Mouse (Mus musculus): Measurements from ENCODE around the gene Tsfm. TPM values are rescaled to one million over a fixed set of nuclear protein-coding genes. Genes with fewer than 3 reads are reported as not detected.
A peak's percentile ranks its signal among the peaks of the same experiment; 100 is the strongest.

Gene Tsfm
- polyA plus RNA-seq, 1 experiment = not detected

- peak overlapping the region; percentile 58; the same call in 1 of the 2 replicates for H3K27ac ChIP-seq (ENCODE audit: insufficient read depth, low read depth, low read length)
- H3K4me1 ChIP-seq (ENCODE audit: control insufficient read depth, insufficient read depth, low read length) = peaks cover 33% of the 10 kb centered on the region
- H3K4me3 ChIP-seq (ENCODE audit: insufficient read depth, low read depth, low read length) = no peak overlapping the region
- TF ChIP-seq CTCF (IDR thresholded peaks at IDR 0.05; ENCODE audit: insufficient read depth, low read depth, low read length) (no peak), POLR2A (IDR thresholded peaks at IDR 0.05; ENCODE audit: insufficient read depth, low read depth, low read length) (no peak)
- WGBS = 89% methylated on average over 8 of the region's 8 CpGs
These were observed 66.8 kb downstream of the Tsfm start for GRCm38 (mm10) chr10:126963821-126964220.

GRCm38 (mm10) chr10:126962966-126963330 is 67.7 kb downstream of the Tsfm start:
- Histone ChIP-seq H3K4me3 (ENCODE audit: insufficient read depth, low read depth, low read length) (no peak overlapping the region), H3K4me1 (ENCODE audit: control insufficient read depth, insufficient read depth, low read length) (peaks cover 37% of the 10 kb centered on the region), H3K27ac (ENCODE audit: insufficient read depth, low read depth, low read length) (peak overlapping the region; percentile 58; the same call in 1 of the 2 replicates)
- 35% methylated on average over 6 of the region's 6 CpGs for whole genome bisulfite sequencing
- TF ChIP-seq POLR2A (IDR thresholded peaks at IDR 0.05; ENCODE audit: insufficient read depth, low read depth, low read length) (no peak), CTCF (IDR thresholded peaks at IDR 0.05; ENCODE audit: insufficient read depth, low read depth, low read length) (no peak)

- WGBS = 21% methylated on average over 15 of the region's 15 CpGs
- no peak for TF ChIP-seq POLR2A (IDR thresholded peaks at IDR 0.05; ENCODE audit: insufficient read depth, low read depth, low read length)
- TF ChIP-seq CTCF (IDR thresholded peaks at IDR 0.05; ENCODE audit: insufficient read depth, low read depth, low read length) = no peak
- peak overlapping the region; percentile 41 for H3K27ac ChIP-seq (ENCODE audit: insufficient read depth, low read depth, low read length)
- H3K4me1 ChIP-seq (ENCODE audit: control insufficient read depth, insufficient read depth, low read length) = peaks cover 42% of the 10 kb centered on the region
- no peak overlapping the region for H3K4me3 ChIP-seq (ENCODE audit: insufficient read depth, low read depth, low read length)
These were observed 68.2 kb downstream of the Tsfm start for GRCm38 (mm10) chr10:126962271-126962965.

GRCm38 (mm10) chr10:126961757-126962156 is 68.9 kb downstream of the Tsfm start:
- no peak overlapping the region for H3K27ac ChIP-seq (ENCODE audit: insufficient read depth, low read depth, low read length)
- 40% methylated on average over 10 of the region's 10 CpGs for WGBS
- TF ChIP-seq CTCF (IDR thresholded peaks at IDR 0.05; ENCODE audit: insufficient read depth, low read depth, low read length) = no peak
- no peak for TF ChIP-seq POLR2A (IDR thresholded peaks at IDR 0.05; ENCODE audit: insufficient read depth, low read depth, low read length)
- no peak overlapping the region for H3K4me3 ChIP-seq (ENCODE audit: insufficient read depth, low read depth, low read length)
- H3K4me1 ChIP-seq (ENCODE audit: control insufficient read depth, insufficient read depth, low read length) = peaks cover 47% of the 10 kb centered on the region

Other genes with a start within 250 kb of the Tsfm start
- gene Atp23, start 129.5 kb downstream of the Tsfm start, polyA plus RNA-seq (2012; ENCODE audit: insufficient read depth, insufficient read length, low replicate concordance, missing spikeins) = not detected in 2 replicates
- gene Ctdsp2, start 52.1 kb downstream of the Tsfm start, polyA plus RNA-seq (2012; ENCODE audit: insufficient read depth, insufficient read length, low replicate concordance, missing spikeins) = not detected in 2 replicates
- not detected in 2 replicates for gene Avil, start 30.1 kb downstream of the Tsfm start, polyA plus RNA-seq (2012; ENCODE audit: insufficient read depth, insufficient read length, low replicate concordance, missing spikeins)
- gene Mettl1, start 10.6 kb upstream of the Tsfm start, polyA plus RNA-seq (2012; ENCODE audit: insufficient read depth, insufficient read length, low replicate concordance, missing spikeins) = not detected in 2 replicates
- not detected in 2 replicates for gene Eef1akmt3, start 10.7 kb upstream of the Tsfm start, polyA plus RNA-seq (2012; ENCODE audit: insufficient read depth, insufficient read length, low replicate concordance, missing spikeins)
- not detected in 2 replicates for gene Cyp27b1, start 17.4 kb upstream of the Tsfm start, polyA plus RNA-seq (2012; ENCODE audit: insufficient read depth, insufficient read length, low replicate concordance, missing spikeins)
- not detected in 2 replicates for gene March9, start 29.3 kb upstream of the Tsfm start, polyA plus RNA-seq (2012; ENCODE audit: insufficient read depth, insufficient read length, low replicate concordance, missing spikeins)
- not detected in 2 replicates for gene Cdk4, start 32.7 kb upstream of the Tsfm start, polyA plus RNA-seq (2012; ENCODE audit: insufficient read depth, insufficient read length, low replicate concordance, missing spikeins)
- not detected in 2 replicates for gene Tspan31, start 39.4 kb upstream of the Tsfm start, polyA plus RNA-seq (2012; ENCODE audit: insufficient read depth, insufficient read length, low replicate concordance, missing spikeins)
- gene Agap2, start 44.4 kb upstream of the Tsfm start, polyA plus RNA-seq (2012; ENCODE audit: insufficient read depth, insufficient read length, low replicate concordance, missing spikeins) = 219 TPM in 1 of 2 replicates, not detected in the other
- gene Os9, start 90.3 kb upstream of the Tsfm start, polyA plus RNA-seq (2012; ENCODE audit: insufficient read depth, insufficient read length, low replicate concordance, missing spikeins) = 124 TPM in 1 of 2 replicates, not detected in the other
- gene B4galnt1, start 134.4 kb upstream of the Tsfm start, polyA plus RNA-seq (2012; ENCODE audit: insufficient read depth, insufficient read length, low replicate concordance, missing spikeins) = not detected in 2 replicates
- not detected in 2 replicates for gene Slc26a10, start 149.8 kb upstream of the Tsfm start, polyA plus RNA-seq (2012; ENCODE audit: insufficient read depth, insufficient read length, low replicate concordance, missing spikeins)
- gene Arhgef25, start 159.2 kb upstream of the Tsfm start, polyA plus RNA-seq (2012; ENCODE audit: insufficient read depth, insufficient read length, low replicate concordance, missing spikeins) = not detected in 2 replicates
- 159 TPM in 1 of 2 replicates, not detected in the other for gene Dtx3, start 164.9 kb upstream of the Tsfm start, polyA plus RNA-seq (2012; ENCODE audit: insufficient read depth, insufficient read length, low replicate concordance, missing spikeins)
- gene Pip4k2c, start 180.7 kb upstream of the Tsfm start, polyA plus RNA-seq (2012; ENCODE audit: insufficient read depth, insufficient read length, low replicate concordance, missing spikeins) = 102 TPM in 1 of 2 replicates, not detected in the other
- gene Kif5a, start 232.5 kb upstream of the Tsfm start, polyA plus RNA-seq (2012; ENCODE audit: insufficient read depth, insufficient read length, low replicate concordance, missing spikeins) = 72.6 and 160 TPM in 2 replicates
- not detected in 2 replicates for gene Dctn2, start 235.5 kb upstream of the Tsfm start, polyA plus RNA-seq (2012; ENCODE audit: insufficient read depth, insufficient read length, low replicate concordance, missing spikeins)

Measured in olfactory bulb, adult 2 months (tissue).